Mouse (Mus musculus) thymus, adult 2 months (tissue): ENCODE results near the gene Ccdc58.

Experiments
- CTCF ChIP-seq: fragments of 200-500 bp; IDR thresholded peaks from 2 replicates; pipeline ENCODE4 v1.5.1; 2012; ENCODE audit warnings: mild to moderate bottlenecking, control low read depth, low read length, moderate library complexity, borderline replicate concordance; ENCODE audit not compliant: control insufficient read depth, poor library complexity, insufficient read depth; ENCODE audit errors: extremely low read depth
- POLR2A ChIP-seq: fragments of 200-500 bp; IDR thresholded peaks from 2 replicates; pipeline ENCODE4 v1.6.1; 2012; ENCODE audit warnings: mild to moderate bottlenecking, low read length, control low read depth, moderate library complexity; ENCODE audit not compliant: control insufficient read depth, poor library complexity, insufficient read depth; ENCODE audit errors: extremely low read depth

GRCm38 (mm10) chr16:36069819-36070575 lies 1.5 kb upstream of the Ccdc58 start:
- TF ChIP-seq CTCF (no peak), POLR2A (no peak)
